Mouse (Mus musculus) olfactory bulb, adult 2 months (tissue): ENCODE measurements around the gene Tbc1d2.

Source experiments
- CTCF ChIP-seq: fragments of 200-500 bp; IDR thresholded peaks from 2 replicates; pipeline ENCODE4 v1.5.1; 2012; ENCODE audit warnings: low read depth, mild to moderate bottlenecking, low read length, moderate library complexity; ENCODE audit not compliant: insufficient read depth
- POLR2A ChIP-seq: fragments of 200-500 bp; IDR thresholded peaks from 2 replicates; pipeline ENCODE4 v1.6.1; 2012; ENCODE audit warnings: mild to moderate bottlenecking, low read depth, low read length, moderate library complexity; ENCODE audit not compliant: insufficient read depth

DNA sequence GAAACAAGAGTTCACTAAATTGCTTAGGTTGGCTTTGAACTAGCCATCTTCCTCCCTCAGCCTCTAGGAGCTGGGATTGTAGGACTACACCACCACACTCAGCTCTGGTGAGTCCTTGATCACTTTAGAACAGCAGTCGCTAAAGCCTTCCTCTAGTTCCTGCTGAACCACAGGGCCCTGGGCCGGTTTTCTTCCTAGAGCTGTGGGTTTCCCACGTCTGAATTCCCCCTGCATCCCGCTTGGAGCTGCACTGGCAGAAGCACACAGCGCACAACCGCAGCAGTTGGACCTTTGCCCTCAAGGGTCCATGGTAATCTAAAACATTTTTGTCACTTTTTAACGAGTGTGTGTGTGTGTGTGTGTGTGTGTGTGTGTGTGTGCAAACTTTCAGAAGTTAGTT, 47.3 kb downstream of the Tbc1d2 start:
- TF ChIP-seq CTCF (no peak), POLR2A (no peak)
